Mouse (Mus musculus) cerebellum, adult 8-10 months (tissue): ENCODE measurements around the gene Slc44a1.

ENCODE experiments used
- DNase-seq: peaks from one replicate; pipeline ENCODE4 v3.0.0; 2022

Gene Slc44a1

GRCm38 (mm10) chr4:53621084-53621483, 180.9 kb downstream of the Slc44a1 start:
- no peak for DNase-seq

- DNase-seq = no peak
Measured at GRCm38 (mm10) chr4:53621490-53621889, 181.3 kb downstream of the Slc44a1 start.

- DNase-seq = no peak
Measured at GRCm38 (mm10) chr4:53623711-53624110, 183.5 kb downstream of the Slc44a1 start.

GRCm38 (mm10) chr4:53624816-53625215, 184.6 kb downstream of the Slc44a1 start:
- peak; percentile 26 for DNase-seq

GRCm38 (mm10) chr4:53625263-53625662, 185.1 kb downstream of the Slc44a1 start:
- no peak for DNase-seq

GRCm38 (mm10) chr4:53628924-53629323, 188.7 kb downstream of the Slc44a1 start:
- no peak for DNase-seq

GRCm38 (mm10) chr4:53630963-53631315, 190.7 kb downstream of the Slc44a1 start:
- DNase-seq = no peak

- peak; percentile 82 for DNase-seq
Measured at GRCm38 (mm10) chr4:53631316-53632010, 191.2 kb downstream of the Slc44a1 start, which contains the start of gene Fsd1l. Gene Fsd1l (plus strand): TSS chr4:53631471.

GRCm38 (mm10) chr4:53632011-53632349, 191.8 kb downstream of the Slc44a1 start:
- DNase-seq = no peak

GRCm38 (mm10) chr4:53635336-53635735, 195.1 kb downstream of the Slc44a1 start:
- no peak for DNase-seq

GRCm38 (mm10) chr4:53637269-53637909, 197.2 kb downstream of the Slc44a1 start:
- no peak for DNase-seq

- no peak for DNase-seq
Measured at GRCm38 (mm10) chr4:53638549-53639123, 198.4 kb downstream of the Slc44a1 start.

GRCm38 (mm10) chr4:53658029-53658428, 217.8 kb downstream of the Slc44a1 start:
- DNase-seq = no peak

GRCm38 (mm10) chr4:53660711-53661110, 220.5 kb downstream of the Slc44a1 start:
- no peak for DNase-seq
